Mouse (Mus musculus) heart, embryonic 12.5 days (tissue): Measurements from ENCODE around the gene Pcgf2. TPM values are rescaled to one million over a fixed set of nuclear protein-coding genes. Genes with fewer than 3 reads are reported as not detected.
"Not testable (repeated sequence)": the region's sequence is repeated elsewhere in the genome, so short reads cannot be mapped to it uniquely, and the experiment has no call there.

Source experiments
- ATAC-seq: fragments of 200-750 bp; cut with Nextera tagmentation; 2 replicates; pipeline ENCODE4 v1.8.0; 2017; ENCODE audit warnings: moderate TSS enrichment, moderate library complexity; ENCODE audit not compliant: insufficient number of reproducible peaks, low FRiP score
- H3K27ac ChIP-seq: fragments of 300-500 bp; sonication (generic); 2 replicates; pipeline ENCODE4 v1.5.1; 2016; ENCODE audit warnings: mild to moderate bottlenecking, moderate library complexity; ENCODE audit not compliant: poor library complexity, severe bottlenecking
- H3K27me3 ChIP-seq: fragments of 300-500 bp; sonication (generic); replicated peaks from 2 replicates; pipeline ENCODE4 v1.6.1; 2016; ENCODE audit warnings: mild to moderate bottlenecking, moderate library complexity
- H3K36me3 ChIP-seq: fragments of 300-500 bp; sonication (generic); 2 replicates; pipeline ENCODE4 v1.6.1; 2016; ENCODE audit warnings: mild to moderate bottlenecking, moderate library complexity
- H3K4me1 ChIP-seq: fragments of 300-500 bp; sonication (generic); replicated peaks from 2 replicates; pipeline ENCODE4 v1.6.1; 2016; ENCODE audit warnings: mild to moderate bottlenecking
- H3K4me2 ChIP-seq: fragments of 300-500 bp; sonication (generic); 2 replicates; pipeline ENCODE4 v1.6.1; 2016; ENCODE audit warnings: mild to moderate bottlenecking, moderate library complexity
- H3K4me3 ChIP-seq: fragments of 300-500 bp; sonication (generic); 2 replicates; pipeline ENCODE4 v1.5.1; 2016; ENCODE audit warnings: mild to moderate bottlenecking
- H3K9ac ChIP-seq: fragments of 300-500 bp; sonication (generic); 2 replicates; pipeline ENCODE4 v1.6.1; 2016; ENCODE audit warnings: mild to moderate bottlenecking, moderate library complexity
- H3K9me3 ChIP-seq: fragments of 300-500 bp; sonication (generic); replicated peaks from 2 replicates; pipeline ENCODE4 v1.6.1; 2016; ENCODE audit warnings: mild to moderate bottlenecking, moderate library complexity
- WGBS: fragments of 180-500 bp; shearing (Covaris S2); methylation state at CpG from one replicate; pipeline ENCODE4 v1.1.7; 2016; 5-methylcytosine and 5-hydroxymethylcytosine counted together
- polyA plus RNA-seq: library from polyadenylated mRNA; unstranded; fragments of >200 nt; fragmentation: Nextera tagmentation; extraction: Ambion mirVana; gene quantifications from 2 replicates; pipeline ENCODE4 v1.2.1, GENCODE M21; 2016

Pcgf2 gene
- polyA plus RNA-seq, 1 experiment from 2014 or later = 11.0 TPM

- Histone ChIP-seq H3K9me3 (no peaks in the 10 kb centered on the region), H3K4me2 (peak overlapping the region; percentile 76), H3K9ac (no peak overlapping the region), H3K27ac (no peak overlapping the region), H3K4me1 (peaks cover 52% of the 10 kb centered on the region), H3K27me3 (no peaks in the 10 kb centered on the region), H3K4me3 (peak overlapping the region; percentile 82), H3K36me3 (no peaks in the 10 kb centered on the region)
- ATAC-seq = no peak
- 19% methylated on average over 11 of the region's 11 CpGs for WGBS
These were observed 41.5 kb downstream of the Pcgf2 start for GRCm38 (mm10) chr11:97658751-97659266.

- H3K4me2 ChIP-seq, H3K27ac ChIP-seq, H3K9me3 ChIP-seq, H3K4me3 ChIP-seq, H3K27me3 ChIP-seq, H3K36me3 ChIP-seq, ATAC-seq, H3K9ac ChIP-seq: not testable (repeated sequence)
- 95% methylated on average over 6 of the region's 6 CpGs for WGBS
- H3K4me1 ChIP-seq = peaks cover 52% of the 10 kb centered on the region
These were observed 42.3 kb downstream of the Pcgf2 start for GRCm38 (mm10) chr11:97657967-97658366.

- 22% methylated on average over 5 of the region's 6 CpGs for WGBS
- Histone ChIP-seq H3K4me3 (no peak overlapping the region), H3K9me3 (0 out of 2 replicates have a peak, but pooled peaks cover 4% of the 10 kb centered on the region), H3K27ac (peak overlapping the region; percentile 49; the same call in 1 of the 2 replicates), H3K4me2 (no peak overlapping the region), H3K9ac (0 out of 2 replicates have a peak overlapping the region, but pooled peaks have one; percentile 17), H3K4me1 (peaks cover 50% of the 10 kb centered on the region), H3K27me3 (no peaks in the 10 kb centered on the region), H3K36me3 (no peaks in the 10 kb centered on the region)
- ATAC-seq = no peak
These were observed 42.9 kb downstream of the Pcgf2 start for GRCm38 (mm10) chr11:97657184-97657945.

GRCm38 (mm10) chr11:97656269-97656971, 43.9 kb downstream of the Pcgf2 start:
- Histone ChIP-seq H3K9ac (no peak overlapping the region), H3K4me1 (peaks cover 41% of the 10 kb centered on the region), H3K27ac (peak overlapping the region; percentile 49; the same call in 1 of the 2 replicates), H3K27me3 (no peaks in the 10 kb centered on the region), H3K4me3 (no peak overlapping the region), H3K4me2 (no peak overlapping the region), H3K36me3 (no peaks in the 10 kb centered on the region), H3K9me3 (0 out of 2 replicates have a peak, but pooled peaks cover 4% of the 10 kb centered on the region)
- ATAC-seq = no peak
- 71% methylated on average over 14 of the region's 14 CpGs for WGBS

GRCm38 (mm10) chr11:97654210-97654609, 46.1 kb downstream of the Pcgf2 start:
- 77% methylated on average over 2 of the region's 2 CpGs for WGBS
- Histone ChIP-seq H3K9me3 (0 out of 2 replicates have a peak, but pooled peaks cover 4% of the 10 kb centered on the region), H3K4me2 (no peak overlapping the region), H3K27me3 (no peaks in the 10 kb centered on the region), H3K9ac (no peak overlapping the region), H3K4me3 (no peak overlapping the region), H3K27ac (no peak overlapping the region), H3K4me1 (peaks cover 24% of the 10 kb centered on the region), H3K36me3 (no peaks in the 10 kb centered on the region)
- no peak for ATAC-seq

GRCm38 (mm10) chr11:97653376-97653775, 46.9 kb downstream of the Pcgf2 start:
- 90% methylated on average over 11 of the region's 11 CpGs for WGBS
- not testable (repeated sequence) for H3K9ac ChIP-seq, H3K27me3 ChIP-seq, H3K9me3 ChIP-seq, H3K4me3 ChIP-seq, H3K36me3 ChIP-seq, ATAC-seq, H3K4me2 ChIP-seq, H3K27ac ChIP-seq
- H3K4me1 ChIP-seq = peaks cover 17% of the 10 kb centered on the region

GRCm38 (mm10) chr11:97650341-97650740, 50.0 kb downstream of the Pcgf2 start:
- Histone ChIP-seq H3K9me3 (0 out of 2 replicates have a peak, but pooled peaks cover 4% of the 10 kb centered on the region), H3K27me3 (no peaks in the 10 kb centered on the region), H3K9ac (no peak overlapping the region), H3K36me3 (no peaks in the 10 kb centered on the region), H3K4me2 (no peak overlapping the region), H3K27ac (no peak overlapping the region), H3K4me3 (no peak overlapping the region), H3K4me1 (no peaks in the 10 kb centered on the region)
- no peak for ATAC-seq
- 59% methylated on average over 5 of the region's 5 CpGs for WGBS

- H3K36me3 ChIP-seq, H3K27ac ChIP-seq, ATAC-seq, H3K4me1 ChIP-seq, H3K27me3 ChIP-seq, H3K9me3 ChIP-seq, H3K4me2 ChIP-seq, H3K9ac ChIP-seq, H3K4me3 ChIP-seq: not testable (repeated sequence)
- WGBS = 76% methylated on average over 3 of the region's 4 CpGs
These were observed 51.8 kb downstream of the Pcgf2 start for GRCm38 (mm10) chr11:97648541-97648940.

- Histone ChIP-seq H3K4me1 (no peaks in the 10 kb centered on the region), H3K4me3 (no peak overlapping the region), H3K9me3 (peaks cover 5% of the 10 kb centered on the region; the same call in 1 of the 2 replicates), H3K27me3 (no peaks in the 10 kb centered on the region), H3K9ac (no peak overlapping the region), H3K27ac (no peak overlapping the region), H3K4me2 (no peak overlapping the region), H3K36me3 (no peaks in the 10 kb centered on the region)
- WGBS = 5% methylated on average over 6 of the region's 6 CpGs
- no peak for ATAC-seq
These were observed 55.5 kb downstream of the Pcgf2 start for GRCm38 (mm10) chr11:97644834-97645233.

- no peak overlapping the region for H3K4me3 ChIP-seq
- H3K36me3 ChIP-seq = no peaks in the 10 kb centered on the region
- H3K4me2 ChIP-seq = no peak overlapping the region
- no peaks in the 10 kb centered on the region for H3K4me1 ChIP-seq
- WGBS = 71% methylated on average over 8 of the region's 8 CpGs
- H3K27me3 ChIP-seq = no peaks in the 10 kb centered on the region
- H3K9me3 ChIP-seq = peaks cover 5% of the 10 kb centered on the region; the same call in 1 of the 2 replicates
- no peak overlapping the region for H3K9ac ChIP-seq
- no peak for ATAC-seq
- H3K27ac ChIP-seq = no peak overlapping the region
These were observed 56.8 kb downstream of the Pcgf2 start for GRCm38 (mm10) chr11:97643380-97644055.

GRCm38 (mm10) chr11:97642746-97643145, 57.6 kb downstream of the Pcgf2 start:
- WGBS = 44% methylated on average over 2 of the region's 2 CpGs
- H3K36me3 ChIP-seq = no peaks in the 10 kb centered on the region

More at GRCm38 (mm10) chr11:97642746-97643145, 57.6 kb downstream of the Pcgf2 start:
- ATAC-seq = no peak
- Histone ChIP-seq H3K27me3 (no peaks in the 10 kb centered on the region), H3K27ac (no peak overlapping the region), H3K9ac (no peak overlapping the region), H3K4me1 (no peaks in the 10 kb centered on the region), H3K4me2 (no peak overlapping the region), H3K4me3 (no peak overlapping the region), H3K9me3 (peaks cover 5% of the 10 kb centered on the region; the same call in 1 of the 2 replicates)
